Mouse (Mus musculus) intestine, embryonic 15.5 days (tissue): ENCODE measurements around the gene Taf11. TPM values are rescaled to one million over a fixed set of nuclear protein-coding genes. Genes with fewer than 3 reads are reported as not detected.

ENCODE experiments used
- ATAC-seq: fragments of 200-750 bp; cut with Nextera tagmentation; 2 replicates; pipeline ENCODE4 v1.8.0; 2017; ENCODE audit warnings: moderate TSS enrichment, moderate library complexity
- H3K27ac ChIP-seq: fragments of 300-500 bp; sonication (generic); 2 replicates; pipeline ENCODE4 v1.5.1; 2015; ENCODE audit warnings: mild to moderate bottlenecking, inconsistent platforms
- H3K27me3 ChIP-seq: fragments of 300-500 bp; sonication (generic); replicated peaks from 2 replicates; pipeline ENCODE4 v1.6.1; 2015; ENCODE audit warnings: inconsistent platforms
- H3K36me3 ChIP-seq: fragments of 300-500 bp; sonication (generic); 2 replicates; pipeline ENCODE4 v1.6.1; 2015; ENCODE audit warnings: inconsistent platforms
- H3K4me1 ChIP-seq: fragments of 300-500 bp; sonication (generic); replicated peaks from 2 replicates; pipeline ENCODE4 v1.6.1; 2015; ENCODE audit warnings: inconsistent platforms
- H3K4me2 ChIP-seq: fragments of 300-500 bp; sonication (generic); replicated peaks from 2 replicates; pipeline ENCODE4 v1.6.1; 2015; ENCODE audit warnings: mild to moderate bottlenecking, inconsistent platforms
- H3K4me3 ChIP-seq: fragments of 300-500 bp; sonication (generic); replicated peaks from 2 replicates; pipeline ENCODE4 v1.5.1; 2015; ENCODE audit warnings: inconsistent platforms
- H3K9ac ChIP-seq: fragments of 300-500 bp; sonication (generic); 2 replicates; pipeline ENCODE4 v1.6.1; 2015; ENCODE audit warnings: inconsistent platforms
- H3K9me3 ChIP-seq: fragments of 300-500 bp; sonication (generic); 2 replicates; pipeline ENCODE4 v1.6.1; 2016; ENCODE audit warnings: inconsistent platforms
- WGBS: fragments of 180-500 bp; shearing (Covaris S2); methylation state at CpG from one replicate; pipeline ENCODE4 v1.1.7; 2015; 5-methylcytosine and 5-hydroxymethylcytosine counted together
- polyA plus RNA-seq: library from polyadenylated mRNA; unstranded; fragments of >200 nt; fragmentation: Nextera tagmentation; extraction: Ambion mirVana; gene quantifications from 2 replicates; pipeline ENCODE4 v1.2.1, GENCODE M21; 2015

The Taf11 gene
- polyA plus RNA-seq, 1 experiment from 2014 or later, result 54.4 TPM

DNA sequence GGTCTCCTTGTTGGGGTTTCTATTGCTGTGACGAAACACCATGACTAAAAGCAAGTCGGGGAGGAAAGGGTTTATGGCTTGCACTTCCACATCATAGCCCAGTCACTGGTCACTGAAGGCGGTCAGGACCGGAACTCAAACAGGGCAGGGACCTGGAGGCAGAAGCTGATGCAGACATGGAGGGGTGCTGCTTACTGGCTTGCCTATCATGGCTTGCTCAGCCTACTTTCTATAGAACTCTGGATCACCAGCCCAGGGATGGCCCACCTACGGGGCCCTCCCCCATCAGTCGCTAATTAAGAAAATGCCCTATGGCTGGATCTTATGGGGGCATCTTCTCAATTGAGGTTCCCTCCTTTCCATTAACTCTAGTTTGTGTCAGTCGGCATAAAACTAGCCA lies 1.7 kb upstream of the Taf11 start:
- H3K36me3 ChIP-seq, result no peaks in the 10 kb centered on the region
- WGBS, result 88% methylated on average over 7 of the region's 7 CpGs
- H3K27ac ChIP-seq, result no peak overlapping the region
- no peak overlapping the region for H3K9ac ChIP-seq
- no peak for ATAC-seq
- peaks cover 11% of the 10 kb centered on the region for H3K4me1 ChIP-seq
- no peak overlapping the region for H3K4me3 ChIP-seq
- H3K27me3 ChIP-seq, result no peaks in the 10 kb centered on the region
- H3K9me3 ChIP-seq, result no peaks in the 10 kb centered on the region
- 0 out of 2 replicates have a peak overlapping the region, but pooled peaks have one; percentile 85 for H3K4me2 ChIP-seq

DNA sequence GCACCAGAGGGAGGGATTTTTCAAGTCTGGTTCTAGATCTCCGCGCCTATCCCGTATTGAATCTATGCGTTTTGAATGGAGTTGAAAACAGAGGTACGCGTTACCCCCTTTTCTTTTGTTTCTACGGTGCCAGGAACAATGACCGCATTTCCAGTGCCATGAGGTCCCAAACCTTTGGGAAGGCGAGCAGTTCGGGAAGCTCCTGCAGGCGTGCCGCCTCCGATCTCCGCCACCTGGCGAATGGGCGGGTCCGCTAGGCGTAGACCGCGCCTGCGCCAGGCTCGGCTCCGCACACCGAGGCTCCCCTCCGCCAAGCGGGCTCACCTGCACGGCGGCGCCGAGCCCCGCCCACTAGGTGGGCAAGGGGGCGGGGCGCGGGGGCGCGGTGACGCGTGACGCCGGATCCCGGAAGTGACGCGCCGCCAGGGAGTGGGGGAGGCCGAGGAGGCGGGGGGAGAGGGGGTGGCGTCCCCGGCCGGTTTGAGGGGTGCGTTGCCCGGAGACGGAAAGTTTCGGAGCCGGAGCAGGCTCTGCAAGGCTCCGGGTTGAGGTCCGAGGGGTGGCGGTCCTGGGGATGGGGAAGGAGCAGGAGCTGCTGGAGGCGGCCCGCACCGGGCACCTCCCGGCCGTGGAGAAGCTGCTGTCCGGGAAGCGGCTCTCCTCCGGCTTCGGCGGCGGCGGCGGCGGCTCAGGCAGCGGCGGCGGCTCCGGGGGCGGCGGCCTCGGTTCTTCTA lies 589 bp downstream of the Taf11 start, which contains the start of gene Anks1:
Gene Anks1, plus strand, starts transcription at position 419 of the 734 bp plus-strand sequence.
- peak within 1 kb of the TSS; percentile 85 for H3K4me2 ChIP-seq
- ATAC-seq, result peak; percentile 94
- peak within 1 kb of the TSS; percentile 85 for H3K27ac ChIP-seq
- WGBS, result under 1% methylated on average over 76 of the region's 78 CpGs
- peak within 1 kb of the TSS; percentile 96 for H3K4me3 ChIP-seq
- H3K9me3 ChIP-seq, result no peaks in the 10 kb centered on the region
- H3K9ac ChIP-seq, result peak within 1 kb of the TSS; percentile 86
- peaks cover 11% of the 10 kb centered on the region for H3K4me1 ChIP-seq
- no peaks in the 10 kb centered on the region for H3K27me3 ChIP-seq
- no peaks in the 10 kb centered on the region for H3K36me3 ChIP-seq

DNA sequence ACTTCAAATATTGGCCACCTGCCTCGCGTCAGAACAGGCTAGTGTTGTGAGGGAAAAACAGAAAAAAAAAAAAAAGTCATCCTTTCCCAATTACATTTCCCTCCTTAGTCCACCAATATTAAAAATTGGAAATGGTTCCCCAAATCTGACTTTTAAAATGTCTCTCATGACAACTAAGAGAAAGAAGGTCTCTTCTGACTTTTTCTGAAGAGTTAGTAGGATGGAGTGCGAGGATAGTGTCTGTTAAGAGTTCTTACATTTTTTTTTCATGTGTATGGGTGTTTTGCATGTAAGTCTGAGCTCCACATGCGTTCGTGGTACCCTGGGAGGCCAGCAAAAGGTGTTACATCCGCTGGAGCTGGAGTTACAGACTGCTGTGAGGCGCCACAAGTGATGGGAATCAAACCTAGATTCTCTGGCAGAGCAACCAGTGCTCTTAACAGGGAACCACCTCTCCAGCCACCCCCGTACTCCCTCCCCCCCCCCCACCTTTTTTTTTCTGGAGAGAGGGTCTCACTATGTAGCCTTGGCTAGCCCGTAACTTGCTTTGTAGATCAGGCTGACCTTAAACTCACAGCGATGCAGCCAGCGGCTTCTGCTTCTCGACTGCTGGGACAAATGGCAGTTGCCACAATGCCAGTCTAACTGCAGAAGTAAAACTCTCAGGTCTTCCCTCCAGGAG lies 1.3 kb downstream of the Taf11 start:
- WGBS, result 0% methylated on average over 12 of the region's 12 CpGs
- Histone ChIP-seq H3K27me3 (no peaks in the 10 kb centered on the region), H3K36me3 (no peaks in the 10 kb centered on the region), H3K9ac (peak overlapping the region; percentile 86), H3K4me2 (peak overlapping the region; percentile 85), H3K9me3 (no peaks in the 10 kb centered on the region), H3K4me1 (peaks cover 7% of the 10 kb centered on the region), H3K4me3 (peak overlapping the region; percentile 96), H3K27ac (peak overlapping the region; percentile 85)
- no peak for ATAC-seq

DNA sequence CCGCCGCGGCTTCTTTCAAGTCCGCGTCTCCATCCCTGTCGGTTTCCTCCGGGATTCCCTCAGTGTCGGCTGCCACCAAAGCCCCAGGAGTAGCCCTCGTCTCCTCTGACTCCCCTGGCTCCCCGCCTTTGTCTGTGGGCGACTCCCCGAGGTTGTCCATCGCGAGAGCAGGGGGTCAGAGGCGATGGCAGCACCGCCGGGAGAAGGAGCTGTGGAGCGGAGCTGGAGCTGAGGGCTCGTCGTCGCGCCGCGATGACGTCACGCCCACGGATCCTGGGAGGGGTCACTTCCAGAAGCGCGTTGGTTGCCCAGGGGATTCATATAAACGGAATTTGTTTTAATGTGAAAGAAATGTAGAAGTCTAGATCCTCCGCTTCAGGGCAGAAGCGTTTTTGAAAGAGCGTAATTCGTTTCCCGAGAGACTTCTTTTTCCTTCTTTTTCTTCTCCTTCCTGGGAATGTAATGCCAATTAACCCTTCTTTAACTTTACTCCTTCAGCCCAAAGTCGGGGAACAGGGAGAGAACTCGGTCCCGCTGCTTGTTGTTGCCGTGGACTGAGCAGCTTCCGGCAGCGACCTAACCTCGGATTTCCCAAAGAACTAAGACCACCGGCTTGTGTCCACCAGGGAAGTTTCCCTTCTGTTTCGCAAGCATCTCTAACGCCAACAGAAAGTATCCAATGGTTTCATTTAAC lies 2.0 kb downstream of the Taf11 start:
- Histone ChIP-seq H3K4me1 (peaks cover 4% of the 10 kb centered on the region), H3K9me3 (no peaks in the 10 kb centered on the region), H3K4me3 (peak overlapping the region; percentile 96), H3K36me3 (0 out of 2 replicates have a peak, but pooled peaks cover under 1% of the 10 kb centered on the region), H3K9ac (peak overlapping the region; percentile 82), H3K27ac (peak overlapping the region; percentile 61), H3K4me2 (peak overlapping the region; percentile 85), H3K27me3 (no peaks in the 10 kb centered on the region)
- under 1% methylated on average over 45 of the region's 45 CpGs for WGBS
- peak; percentile 48; the same call in 1 of the 2 replicates for ATAC-seq

DNA sequence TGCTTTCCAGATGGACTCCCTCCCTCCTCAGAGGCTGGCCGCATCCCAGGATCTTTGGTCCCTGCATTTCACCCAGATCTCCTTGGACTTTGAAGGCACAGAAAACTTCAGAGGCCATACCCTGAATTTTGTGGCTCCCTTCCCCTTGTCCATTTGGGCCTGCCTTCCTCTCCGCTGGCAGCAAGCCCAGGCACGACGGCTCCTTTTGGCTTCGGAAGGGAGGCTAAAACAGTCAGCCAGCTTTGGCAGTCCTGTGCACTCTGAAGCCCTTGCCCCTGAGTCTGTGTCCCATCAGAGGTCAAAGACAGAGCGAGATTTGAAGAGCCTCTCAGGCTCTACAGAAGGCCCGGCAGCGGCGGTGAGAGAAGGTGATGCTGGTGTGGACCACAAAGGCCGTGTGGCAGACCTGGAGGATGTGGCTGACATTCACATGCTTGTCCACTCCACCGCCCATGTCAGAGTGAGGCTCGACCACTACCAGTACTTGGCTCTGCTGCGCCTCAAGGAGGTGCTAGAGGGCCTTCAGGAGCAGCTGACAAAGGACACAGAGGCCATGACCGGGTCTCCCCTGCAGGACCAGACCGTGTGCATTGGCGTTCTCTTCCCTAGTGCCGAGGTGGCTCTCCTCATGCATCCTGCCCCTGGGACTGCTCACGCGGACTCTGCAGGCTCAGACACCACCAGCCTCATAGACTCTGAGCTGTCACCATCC lies 23.0 kb downstream of the Taf11 start:
- WGBS, result 77% methylated on average over 19 of the region's 19 CpGs
- no peak overlapping the region for H3K4me2 ChIP-seq
- H3K9ac ChIP-seq, result no peak overlapping the region
- peaks cover 39% of the 10 kb centered on the region for H3K36me3 ChIP-seq
- no peaks in the 10 kb centered on the region for H3K4me1 ChIP-seq
- H3K27ac ChIP-seq, result no peak overlapping the region
- ATAC-seq, result no peak
- H3K9me3 ChIP-seq, result no peaks in the 10 kb centered on the region
- H3K4me3 ChIP-seq, result no peak overlapping the region
- H3K27me3 ChIP-seq, result no peaks in the 10 kb centered on the region

DNA sequence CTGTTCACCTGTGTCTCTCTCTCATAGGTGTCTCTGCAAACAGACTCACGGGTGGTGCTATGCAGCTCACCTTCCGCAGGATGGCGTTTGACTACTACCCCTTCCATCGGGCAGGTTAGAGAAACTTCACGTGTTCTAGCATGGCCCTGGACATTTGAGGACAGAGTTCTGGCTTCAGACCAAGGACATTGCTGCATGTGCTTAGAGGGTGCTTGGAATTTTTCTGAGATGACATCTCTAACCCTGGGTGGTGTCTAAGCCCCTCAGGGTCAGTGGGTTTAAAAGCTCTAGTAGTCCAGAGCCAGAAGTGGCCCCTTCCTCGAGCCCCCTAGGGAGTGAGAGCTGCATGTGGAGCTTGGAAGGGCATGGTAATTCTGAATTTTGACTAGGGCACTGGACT lies 25.6 kb downstream of the Taf11 start:
- no peak for ATAC-seq
- Histone ChIP-seq H3K9ac (no peak overlapping the region), H3K4me2 (no peak overlapping the region), H3K4me1 (no peaks in the 10 kb centered on the region), H3K9me3 (no peaks in the 10 kb centered on the region), H3K27ac (no peak overlapping the region), H3K4me3 (no peak overlapping the region), H3K27me3 (no peaks in the 10 kb centered on the region), H3K36me3 (peaks cover 45% of the 10 kb centered on the region)
- WGBS, result 93% methylated on average over 6 of the region's 6 CpGs

- WGBS, result 85% methylated on average over 8 of the region's 8 CpGs
These were observed 26.5 kb downstream of the Taf11 start for GRCm38 (mm10) chr17:27883129-27883528.

GRCm38 (mm10) chr17:27881518-27881917 lies 28.1 kb downstream of the Taf11 start:
- Histone ChIP-seq H3K9me3 (no peaks in the 10 kb centered on the region), H3K36me3 (peaks cover 38% of the 10 kb centered on the region), H3K9ac (no peak overlapping the region), H3K4me2 (no peak overlapping the region), H3K4me3 (no peak overlapping the region), H3K4me1 (no peaks in the 10 kb centered on the region), H3K27ac (no peak overlapping the region), H3K27me3 (no peaks in the 10 kb centered on the region)
- WGBS, result 61% methylated on average over 11 of the region's 11 CpGs
- ATAC-seq, result peak; percentile 49; the same call in 1 of the 2 replicates

More at GRCm38 (mm10) chr17:27883129-27883528, 26.5 kb downstream of the Taf11 start:
- no peaks in the 10 kb centered on the region for H3K9me3 ChIP-seq
- H3K4me3 ChIP-seq, result no peak overlapping the region
- ATAC-seq, result no peak
- H3K36me3 ChIP-seq, result peaks cover 45% of the 10 kb centered on the region
- H3K27ac ChIP-seq, result no peak overlapping the region
- no peaks in the 10 kb centered on the region for H3K4me1 ChIP-seq
- no peak overlapping the region for H3K9ac ChIP-seq
- no peaks in the 10 kb centered on the region for H3K27me3 ChIP-seq
- no peak overlapping the region for H3K4me2 ChIP-seq

DNA sequence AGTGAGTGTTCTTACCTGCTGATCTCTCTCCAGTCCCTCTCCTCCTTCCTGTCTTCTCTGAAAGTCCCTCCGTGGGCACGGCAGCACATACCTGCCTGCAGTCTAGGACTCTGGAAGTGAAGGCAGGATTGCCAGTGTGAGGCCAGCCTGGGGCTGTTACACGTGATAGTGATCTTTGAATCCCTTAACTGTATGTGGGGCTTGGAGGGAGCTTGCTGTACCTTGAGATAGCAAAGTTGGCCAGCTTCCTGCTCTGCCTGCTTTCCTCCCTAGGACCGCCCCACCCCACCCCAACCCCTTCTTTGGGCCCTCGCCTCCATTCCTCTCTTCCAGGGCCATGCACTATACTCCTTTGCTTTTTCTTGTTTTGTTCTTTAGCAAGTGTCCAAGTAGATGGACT lies 35.1 kb downstream of the Taf11 start:
- peaks cover 3% of the 10 kb centered on the region; the same call in 1 of the 2 replicates for H3K4me1 ChIP-seq
- WGBS, result 57% methylated on average over 5 of the region's 5 CpGs
- no peaks in the 10 kb centered on the region for H3K9me3 ChIP-seq
- 0 out of 2 replicates have a peak overlapping the region, but pooled peaks have one; percentile 32 for H3K27ac ChIP-seq
- no peak overlapping the region for H3K9ac ChIP-seq
- no peaks in the 10 kb centered on the region for H3K27me3 ChIP-seq
- ATAC-seq, result peak; percentile 91
- no peak overlapping the region for H3K4me2 ChIP-seq
- no peaks in the 10 kb centered on the region; the same call in 1 of the 2 replicates for H3K36me3 ChIP-seq
- H3K4me3 ChIP-seq, result no peak overlapping the region

GRCm38 (mm10) chr17:27873583-27873982 lies 36.1 kb downstream of the Taf11 start:
- peaks cover 3% of the 10 kb centered on the region; the same call in 1 of the 2 replicates for H3K4me1 ChIP-seq
- H3K9ac ChIP-seq, result no peak overlapping the region
- 46% methylated on average over 3 of the region's 3 CpGs for WGBS
- H3K9me3 ChIP-seq, result no peaks in the 10 kb centered on the region
- no peak overlapping the region for H3K4me2 ChIP-seq
- H3K27me3 ChIP-seq, result no peaks in the 10 kb centered on the region
- no peak overlapping the region for H3K4me3 ChIP-seq
- no peaks in the 10 kb centered on the region for H3K36me3 ChIP-seq
- no peak overlapping the region for H3K27ac ChIP-seq
- ATAC-seq, result no peak

- 90% methylated on average over 3 of the region's 3 CpGs for WGBS
- Histone ChIP-seq H3K4me3 (no peak overlapping the region), H3K4me2 (no peak overlapping the region), H3K27me3 (no peaks in the 10 kb centered on the region), H3K27ac (no peak overlapping the region), H3K4me1 (peaks cover 3% of the 10 kb centered on the region; the same call in 1 of the 2 replicates), H3K36me3 (no peaks in the 10 kb centered on the region), H3K9ac (no peak overlapping the region), H3K9me3 (no peaks in the 10 kb centered on the region)
- no peak for ATAC-seq
These were observed 37.8 kb downstream of the Taf11 start for GRCm38 (mm10) chr17:27871851-27872250.
